Mouse (Mus musculus) megakaryocyte, adult 5-6 weeks (primary cell): ENCODE data around the gene Dnajc3. TPM values are rescaled to one million over a fixed set of nuclear protein-coding genes. Genes with fewer than 3 reads are reported as not detected.
A peak's percentile ranks its signal among the peaks of the same experiment; 100 is the strongest.

Experiments
- ATAC-seq: 2 replicates; pipeline ENCODE4 v1.8.0; 2016; ENCODE audit warnings: mild to moderate bottlenecking, inconsistent platforms; ENCODE audit not compliant: poor library complexity, severe bottlenecking
- total RNA-seq, 2 experiments: library from RNA; stranded (forward) in 1 of 2; stranded (reverse) in 1 of 2; fragments of 153-499, 151-499 nt in 1 of 2; fragments of 221-1000, 200-1000 nt in 1 of 2; gene quantifications; 2 replicates each; pipeline versions ENCODE4 v1.2.3 to v1.2.4; 2015 to 2017

The Dnajc3 gene
- total RNA-seq (2015), result 42.9 and 43.6 TPM in 2 replicates
- 72.4 and 74.1 TPM in 2 replicates for total RNA-seq (2017)

DNA sequence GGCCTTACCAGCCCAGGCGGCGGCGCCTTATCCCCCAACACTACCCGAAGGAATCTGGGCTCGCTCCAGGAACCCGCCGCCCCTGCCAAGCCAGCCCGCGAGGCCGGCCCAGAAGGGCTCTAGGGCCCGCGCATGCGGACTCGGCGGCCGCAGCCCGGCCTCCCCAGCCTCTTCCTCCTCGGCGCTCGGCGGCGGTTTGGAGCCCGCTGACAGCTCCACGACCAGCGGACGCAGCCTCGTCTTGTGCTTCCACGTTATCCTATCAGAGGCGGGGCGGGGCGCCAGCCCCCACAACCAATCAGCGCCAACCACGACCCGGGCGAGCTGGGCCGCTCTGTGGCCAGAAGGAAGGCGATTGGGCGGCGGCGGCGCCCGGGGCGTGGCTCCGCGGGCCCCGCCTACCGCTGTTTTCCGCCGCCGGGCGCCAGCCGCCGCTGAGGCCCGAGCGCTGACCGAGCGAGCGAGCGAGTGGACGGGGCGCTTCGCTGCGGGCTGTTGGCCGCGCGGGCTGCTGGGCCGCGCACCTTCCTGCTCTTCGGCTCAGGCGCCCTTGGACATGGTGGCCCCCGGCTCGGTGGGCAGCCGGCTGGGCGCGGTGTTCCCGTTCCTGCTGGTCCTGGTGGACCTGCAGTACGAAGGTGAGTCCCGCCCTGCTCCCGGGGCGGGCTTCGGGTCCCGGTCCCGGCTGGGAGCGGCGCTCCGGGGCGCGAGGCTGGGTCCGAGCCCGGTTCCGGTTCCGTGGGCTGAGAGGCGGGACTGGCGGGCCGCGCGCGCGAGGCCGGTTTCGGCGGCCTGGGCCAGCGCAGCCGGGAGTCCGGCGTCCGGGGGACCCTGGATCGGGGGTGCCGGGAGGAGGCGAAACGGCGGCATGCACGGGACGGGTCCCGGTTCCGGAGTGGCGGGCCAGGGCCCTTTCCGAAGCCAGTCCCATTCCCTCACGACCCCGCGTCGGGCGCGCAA lies at the start of gene Dnajc3:
Dnajc3 (plus strand) TSS at position 444 of the 960 bp plus-strand sequence.
- peak; percentile 92 for ATAC-seq

DNA sequence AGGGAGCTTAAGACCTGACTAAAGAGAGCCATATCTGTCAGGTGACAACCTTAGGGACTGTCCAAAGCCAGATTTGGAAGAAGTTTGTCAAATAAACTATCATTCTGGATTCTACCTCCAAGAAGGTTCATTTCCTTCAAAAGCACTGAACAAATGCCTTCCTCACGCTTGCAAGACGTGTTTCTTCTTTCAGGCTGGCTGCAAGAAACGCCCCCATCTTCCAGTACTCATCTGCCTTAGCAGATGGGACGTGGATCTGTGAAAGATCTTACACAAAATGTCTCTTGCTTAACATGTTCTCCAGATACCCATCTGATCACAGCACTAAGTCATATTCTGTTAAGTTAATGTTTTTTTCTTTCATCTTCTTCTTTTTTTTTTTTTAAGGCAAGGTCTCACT lies 47.7 kb upstream of the Dnajc3 start:
- no peak for ATAC-seq

GRCm38 (mm10) chr14:118895228-118895627 lies 42.5 kb upstream of the Dnajc3 start:
- no peak for ATAC-seq

- no peak for ATAC-seq
These were observed 42.1 kb upstream of the Dnajc3 start for GRCm38 (mm10) chr14:118895655-118896054.

- no peak for ATAC-seq
These were observed 37.8 kb upstream of the Dnajc3 start for GRCm38 (mm10) chr14:118899940-118900339.

GRCm38 (mm10) chr14:118900911-118901310 lies 36.9 kb upstream of the Dnajc3 start:
- no peak for ATAC-seq

DNA sequence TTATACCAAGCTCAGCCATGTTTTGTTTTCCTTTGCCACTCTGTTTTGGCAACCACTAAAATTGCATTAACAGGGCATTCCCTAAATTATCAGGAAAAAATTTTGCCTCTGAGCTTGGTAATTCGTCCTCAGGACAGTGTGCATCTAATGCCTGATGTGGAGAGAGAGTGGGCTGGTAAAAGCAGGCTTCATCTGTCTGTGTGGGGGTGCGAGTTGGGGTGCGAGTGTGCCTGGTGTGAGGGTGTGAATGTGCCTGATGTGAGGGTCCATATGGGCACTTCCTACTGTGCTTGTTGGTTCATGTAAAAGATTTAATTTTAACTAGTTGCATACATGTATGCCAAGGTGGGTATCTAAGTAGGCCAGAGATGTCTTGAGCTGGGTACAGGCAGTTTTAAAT lies 34.4 kb upstream of the Dnajc3 start:
- ATAC-seq, result no peak

DNA sequence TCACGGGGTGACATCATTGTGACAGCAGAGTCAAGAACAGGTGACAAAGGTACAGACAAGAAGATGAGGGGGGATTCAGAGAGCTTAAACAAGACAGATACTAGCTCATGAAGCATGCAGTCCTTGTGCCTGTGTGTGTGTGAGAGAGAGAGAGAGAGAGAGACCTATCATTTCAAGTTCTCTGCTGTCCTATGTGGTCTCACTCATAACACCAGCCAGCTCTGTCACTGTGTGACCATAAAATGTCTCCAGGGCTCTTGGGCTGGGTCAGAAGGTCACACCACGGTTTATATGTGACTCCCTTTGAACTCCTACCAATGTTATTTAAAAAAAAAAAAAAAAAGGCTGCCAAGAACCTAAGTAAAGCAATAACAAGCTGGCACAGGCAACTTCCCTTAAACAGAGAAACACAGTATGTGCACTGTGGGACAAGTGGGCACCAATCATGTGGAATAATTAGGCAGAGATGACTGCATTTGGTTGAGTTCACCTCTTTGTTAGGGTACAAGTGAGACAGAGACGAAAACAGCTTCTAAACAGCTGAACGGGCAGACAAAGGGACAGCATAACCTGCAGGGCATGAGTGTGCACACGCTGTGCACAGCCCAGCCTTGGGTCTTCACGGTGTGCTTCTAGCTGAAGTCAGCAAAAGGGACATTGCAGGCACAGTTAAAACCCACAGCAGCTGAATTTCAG lies 33.8 kb upstream of the Dnajc3 start:
- ATAC-seq, result no peak

GRCm38 (mm10) chr14:118907592-118907991 lies 30.2 kb upstream of the Dnajc3 start:
- no peak for ATAC-seq

DNA sequence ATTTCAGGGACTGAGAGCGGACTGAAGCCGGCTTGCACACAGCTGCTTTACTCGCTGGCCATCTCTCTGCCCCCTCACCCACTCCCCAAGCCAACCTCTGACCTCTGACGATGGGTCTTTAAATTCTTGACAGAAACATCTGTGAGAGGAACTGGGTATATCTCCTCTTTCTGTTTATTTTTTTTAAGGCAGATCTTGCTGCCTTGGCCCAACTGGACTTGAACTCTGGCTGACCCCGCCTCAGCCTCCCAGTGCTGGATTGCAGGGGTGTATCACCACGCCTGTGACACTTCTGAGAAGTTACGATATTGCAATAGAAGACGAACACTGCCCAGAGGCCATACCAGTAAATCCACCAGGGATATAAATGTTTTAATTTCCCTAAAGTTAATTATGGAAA lies 27.9 kb upstream of the Dnajc3 start:
- ATAC-seq, result 0 out of 2 replicates have a peak, but pooled peaks have one; percentile 22

GRCm38 (mm10) chr14:118910332-118911222 lies 27.2 kb upstream of the Dnajc3 start:
- ATAC-seq, result peak; percentile 79

DNA sequence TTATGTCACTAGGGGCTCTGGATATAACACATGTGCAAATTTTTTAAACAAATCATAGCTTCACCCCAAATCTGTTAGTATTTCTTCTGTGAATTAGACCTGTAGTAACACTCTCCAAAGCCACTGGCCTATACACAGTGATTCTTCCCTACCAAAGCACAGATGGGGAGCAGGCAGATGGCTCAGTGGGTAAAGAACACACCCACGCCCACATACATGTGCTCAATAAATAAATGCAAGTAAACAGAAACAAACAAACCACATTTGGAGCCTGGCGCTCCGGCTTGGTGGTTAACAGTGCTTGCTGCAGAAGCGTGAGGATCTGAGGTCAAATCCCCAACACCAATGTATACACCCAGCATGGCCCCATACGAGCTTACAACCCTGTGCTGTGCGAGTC lies 26.3 kb upstream of the Dnajc3 start:
- ATAC-seq, result no peak

- ATAC-seq, result no peak
These were observed 24.1 kb upstream of the Dnajc3 start for GRCm38 (mm10) chr14:118913651-118914050.

DNA sequence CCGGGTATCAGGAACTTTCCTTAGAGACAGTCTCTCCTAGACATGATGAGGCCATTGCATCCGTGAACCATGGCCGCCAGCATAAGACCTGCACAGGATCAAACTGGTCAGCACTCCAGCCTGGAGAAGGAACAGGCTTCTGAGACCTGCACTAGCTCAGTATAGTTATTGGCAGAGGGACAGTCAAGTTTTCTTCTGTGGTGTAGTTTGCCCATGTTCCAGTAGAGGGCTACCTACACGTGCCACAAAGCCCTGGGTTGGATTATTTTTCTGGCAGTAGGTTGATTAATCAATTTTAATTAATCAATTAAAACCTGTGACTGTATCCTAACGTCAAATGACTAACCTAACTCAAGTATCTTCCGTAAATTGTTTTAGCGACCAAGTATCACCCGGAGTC lies 18.8 kb upstream of the Dnajc3 start:
- ATAC-seq, result 0 out of 2 replicates have a peak, but pooled peaks have one; percentile 41

DNA sequence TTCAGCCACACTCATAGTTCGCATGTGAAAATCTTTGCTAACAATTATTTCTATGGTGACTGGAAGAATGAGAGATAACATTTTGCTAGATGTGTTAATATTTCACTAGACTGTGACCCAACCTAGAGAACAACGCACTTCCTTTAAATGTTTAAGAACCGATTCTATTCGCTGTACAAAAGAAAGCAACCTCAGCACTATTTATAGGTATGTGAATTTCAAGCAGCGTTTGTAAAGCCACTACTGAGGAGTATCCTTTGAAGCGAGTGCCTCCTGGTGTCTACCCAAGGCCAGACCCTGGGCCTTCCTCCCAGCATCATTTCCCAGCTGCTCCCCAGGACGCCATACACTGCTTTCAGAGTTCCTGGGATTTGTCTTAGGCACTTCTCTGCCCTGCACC lies 17.1 kb upstream of the Dnajc3 start:
- ATAC-seq, result no peak

- no peak for ATAC-seq
These were observed 15.5 kb upstream of the Dnajc3 start for GRCm38 (mm10) chr14:118922251-118922650.

DNA sequence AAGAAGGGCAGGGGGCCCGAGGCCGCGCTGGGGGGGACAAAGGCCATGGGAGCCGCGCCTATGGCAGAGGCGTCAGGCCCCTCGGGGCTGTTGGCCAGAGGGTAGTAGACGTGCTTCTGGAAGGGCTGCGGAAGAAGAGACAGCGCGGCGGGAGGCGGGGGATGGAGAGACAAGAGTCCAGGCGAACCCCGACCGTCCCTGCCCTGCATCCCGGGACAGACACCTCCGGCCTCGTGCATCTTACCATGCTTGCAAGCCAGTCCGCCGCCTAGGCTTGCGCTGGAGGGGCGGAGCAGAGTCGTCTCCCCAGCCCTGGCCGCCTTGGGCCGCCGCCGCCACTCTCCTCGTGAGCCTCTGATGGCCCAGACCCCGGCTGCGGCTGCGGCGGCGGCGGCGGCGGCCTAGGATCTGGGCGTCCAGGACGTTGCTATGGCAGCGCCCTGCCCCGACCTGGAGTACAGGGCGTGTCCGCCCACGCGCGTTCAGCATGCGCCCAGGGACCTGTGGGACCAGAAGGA lies 15.1 kb upstream of the Dnajc3 start:
- peak; percentile 17; the same call in 1 of the 2 replicates for ATAC-seq

- peak; percentile 44 for ATAC-seq
These were observed 12.8 kb upstream of the Dnajc3 start, which contains the start of gene Dzip1 for GRCm38 (mm10) chr14:118924673-118925615. Dzip1 (minus strand) TSS chr14:118925460.

DNA sequence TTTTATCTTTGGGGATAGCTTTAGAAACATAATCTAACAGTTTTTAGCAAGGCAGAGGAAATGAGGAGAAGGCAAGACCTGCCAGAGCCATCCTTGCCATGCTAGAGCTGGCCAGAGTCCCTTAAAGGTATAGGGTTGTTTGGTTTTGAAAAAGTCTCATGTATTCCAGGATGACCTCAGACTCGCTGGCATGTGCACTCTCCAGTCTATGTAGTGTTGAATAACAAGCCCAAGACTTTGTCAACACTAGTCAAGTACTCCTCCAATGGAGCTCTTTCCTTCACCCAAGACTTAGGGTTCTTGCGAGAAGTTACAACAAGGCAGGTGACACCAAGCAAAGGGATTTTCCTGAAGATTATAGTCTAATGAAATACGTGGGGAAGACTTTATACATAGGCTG lies 9.2 kb upstream of the Dnajc3 start:
- no peak for ATAC-seq
